Mouse (Mus musculus) E14TG2a.4 (cell line): ENCODE data around the gene Efnb1.

ENCODE experiments used
- CTCF ChIP-seq: conservative IDR thresholded peaks from 2 replicates; pipeline ENCODE4 v1.5.1; 2014; ENCODE audit warnings: low read length
- POU5F1 ChIP-seq: IDR thresholded peaks from 2 replicates; pipeline ENCODE4 v1.6.1; 2014; ENCODE audit warnings: low read length, borderline replicate concordance

GRCm38 (mm10) chrX:99152141-99152540 lies 16.2 kb downstream of the Efnb1 start:
- TF ChIP-seq CTCF: no peak
- no peak for TF ChIP-seq POU5F1
